Mouse (Mus musculus): Measurements from ENCODE around the gene Kif17.

DNA sequence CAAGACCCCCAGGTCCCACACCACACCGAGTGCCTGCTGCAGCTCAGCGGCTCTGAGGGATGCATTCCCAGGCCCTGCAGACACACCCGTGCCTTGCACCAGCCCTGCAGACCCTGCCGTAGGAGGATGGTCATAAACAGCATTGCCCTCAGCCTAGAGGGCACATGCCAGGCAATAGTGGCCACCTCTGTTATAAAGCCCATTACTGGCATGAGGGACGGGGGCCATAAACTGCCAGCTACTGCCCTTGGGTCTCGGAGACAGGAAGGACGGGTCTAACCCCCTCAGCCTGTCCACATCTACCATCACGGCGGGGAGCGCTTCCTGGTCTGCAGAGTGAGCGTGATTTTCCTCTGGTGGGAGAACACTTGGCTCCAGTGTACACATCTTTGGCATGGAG lies 62.8 kb downstream of the Kif17 start:
- no peak for TF ChIP-seq TAL1 (conservative IDR thresholded peaks at IDR 0.05; ENCODE audit: low read depth, low read length)
- no peak for TF ChIP-seq CTCF (IDR thresholded peaks at IDR 0.05; ENCODE audit: low read depth, low read length)
- no peak for TF ChIP-seq GATA1 (IDR thresholded peaks at IDR 0.05; ENCODE audit: borderline replicate concordance, low read length)
- TF ChIP-seq POLR2AphosphoS5 (IDR thresholded peaks at IDR 0.05; ENCODE audit: insufficient replicate concordance, low read depth, low read length): no peak
